Mouse (Mus musculus) heart, postnatal 14 days (tissue): ENCODE measurements around the gene 1700028K03Rik. TPM values are rescaled to one million over a fixed set of nuclear protein-coding genes. Genes with fewer than 3 reads are reported as not detected.
A peak's percentile ranks its signal among the peaks of the same experiment; 100 is the strongest.

Experiments
- DNase-seq, 2 experiments: peaks; one replicate each; pipeline ENCODE4 v3.0.0; 2021 to 2022
- intact Hi-C: fragments of 180-260 bp; cut with DNase I; formaldehyde crosslinking; loops from one replicate; pipeline ENCODE4 v1.15.1; 2025
- total RNA-seq, 2 experiments: library from RNA; stranded (reverse); gene quantifications; 2 replicates each; pipeline ENCODE4 v1.2.3; 2021

Gene 1700028K03Rik
- total RNA-seq, 2 experiments from 2014 or later, result not detected

DNA sequence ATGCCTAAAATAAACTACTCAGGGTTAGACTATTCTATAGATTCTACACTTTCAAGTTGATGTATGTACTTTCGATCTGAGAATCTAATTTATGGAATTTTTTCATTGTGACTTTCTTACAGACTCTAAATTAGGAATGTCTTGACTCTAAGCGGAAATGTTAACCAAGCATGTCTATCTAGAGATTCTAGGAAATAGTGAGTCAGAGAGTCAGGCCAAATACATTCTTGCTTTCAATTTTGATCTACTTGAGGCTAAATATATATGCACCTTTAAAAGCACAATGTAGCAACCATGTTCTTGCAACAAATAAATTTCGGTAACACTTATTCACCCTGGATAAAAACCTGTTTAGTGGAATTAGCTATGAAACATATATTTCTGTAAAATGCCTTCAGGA is 5.7 kb upstream of the 1700028K03Rik start:
- intact Hi-C loops, result no loop called here

DNA sequence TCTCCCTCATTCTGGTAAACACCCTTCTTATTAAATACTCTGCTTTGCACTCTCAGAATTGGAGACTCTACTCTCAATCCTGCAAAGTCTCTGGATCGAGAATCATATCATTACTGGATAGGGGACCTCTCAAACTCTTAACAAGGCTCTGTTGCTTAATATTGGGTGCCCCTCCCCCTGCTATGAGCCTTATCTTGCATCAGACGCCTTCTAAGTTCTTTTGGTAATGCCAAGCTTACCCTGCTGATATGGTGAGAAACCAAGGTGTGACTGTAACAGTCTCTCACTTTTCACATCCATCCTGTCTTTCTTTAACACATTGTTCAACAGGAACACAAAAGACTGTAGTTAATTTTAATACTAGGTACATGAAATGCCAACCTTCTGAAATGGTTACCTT is 919 bp upstream of the 1700028K03Rik start:
- DNase-seq, result no peak
- intact Hi-C loops, result no loop called here

More for the DNA sequence above, 5.7 kb upstream of the 1700028K03Rik start:
- DNase-seq, result no peak

DNA sequence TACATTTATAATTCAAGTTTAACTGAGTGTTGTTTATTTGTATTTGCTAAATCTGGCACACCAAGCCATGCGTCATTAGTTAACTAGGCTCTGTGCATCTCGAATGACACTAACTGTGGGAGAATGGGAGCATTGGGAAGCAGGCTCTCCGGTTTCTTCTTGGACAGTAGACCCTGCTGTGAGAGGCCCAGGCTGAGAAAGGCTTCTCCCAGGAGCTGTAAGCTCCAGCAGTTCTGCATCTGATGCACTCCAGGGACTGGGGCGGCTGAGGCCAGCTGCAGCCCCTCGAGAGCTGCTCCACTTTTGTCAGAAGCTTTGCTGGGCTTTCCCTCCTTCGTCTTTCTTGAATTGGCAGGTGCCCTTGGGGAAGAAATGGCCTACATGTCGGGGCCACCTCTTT is 7.2 kb downstream of the 1700028K03Rik start:
- intact Hi-C loops, result no loop called here
- DNase-seq, result peak; percentile 17 to 22

DNA sequence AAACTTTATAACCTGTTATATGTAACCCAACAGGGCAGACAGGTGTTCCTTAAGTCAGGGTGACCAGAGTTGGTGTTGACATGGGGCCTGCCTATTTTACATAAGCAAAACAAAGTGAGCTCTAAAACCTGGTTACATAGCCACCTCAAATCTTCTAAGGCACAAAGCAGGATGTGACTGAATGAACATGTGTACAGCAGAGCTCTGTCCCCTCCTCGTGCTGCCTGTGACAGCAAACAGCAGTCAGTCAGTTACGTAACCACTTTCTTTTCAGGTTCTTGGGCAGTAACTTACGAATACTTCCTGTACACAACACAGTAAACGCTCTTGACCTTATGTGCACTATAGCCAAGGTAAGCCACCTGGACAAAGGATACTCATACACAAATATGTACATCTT is 11.4 kb downstream of the 1700028K03Rik start:
- intact Hi-C loops, result no loop called here
- DNase-seq, result no peak

DNA sequence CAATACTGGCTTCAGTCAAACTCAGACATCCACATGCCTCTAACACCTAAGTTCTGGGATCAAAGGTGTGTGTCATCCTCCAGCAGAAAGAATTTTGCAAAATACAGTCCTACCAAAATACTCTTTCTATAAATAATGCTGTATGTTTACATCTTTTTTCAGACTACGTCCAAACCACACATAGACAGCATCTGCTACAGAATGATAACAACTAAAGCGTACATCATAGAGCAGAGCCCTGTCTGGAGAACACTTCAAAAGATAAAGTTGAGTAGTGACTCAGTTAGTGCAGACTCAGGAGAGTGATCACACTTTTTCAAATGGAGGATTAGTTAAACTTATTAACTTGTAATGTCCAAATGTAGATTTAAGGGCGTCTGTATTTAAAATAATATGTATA is 13.4 kb downstream of the 1700028K03Rik start:
- intact Hi-C loops, result no loop called here
- no peak for DNase-seq

DNA sequence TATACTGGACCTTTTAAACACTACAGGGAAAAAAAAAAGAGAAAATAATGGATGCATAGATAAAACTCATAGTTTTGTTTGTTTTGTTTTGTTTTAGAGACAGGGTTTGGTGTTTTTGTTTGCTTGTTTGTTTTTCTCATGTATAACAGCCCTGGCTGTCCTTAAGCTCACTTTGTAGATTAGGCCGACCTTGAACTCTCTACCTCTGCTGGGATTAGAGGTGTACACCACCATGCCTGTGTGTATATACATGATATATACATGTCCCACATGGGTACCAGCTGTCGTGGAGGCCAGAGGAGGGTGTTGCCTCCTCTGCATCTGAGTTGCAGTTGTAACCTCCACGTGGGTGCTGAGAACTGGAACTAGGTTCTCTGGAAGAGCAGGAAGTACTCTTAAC is 13.9 kb downstream of the 1700028K03Rik start:
- intact Hi-C loops, result no loop called here
- DNase-seq, result no peak

DNA sequence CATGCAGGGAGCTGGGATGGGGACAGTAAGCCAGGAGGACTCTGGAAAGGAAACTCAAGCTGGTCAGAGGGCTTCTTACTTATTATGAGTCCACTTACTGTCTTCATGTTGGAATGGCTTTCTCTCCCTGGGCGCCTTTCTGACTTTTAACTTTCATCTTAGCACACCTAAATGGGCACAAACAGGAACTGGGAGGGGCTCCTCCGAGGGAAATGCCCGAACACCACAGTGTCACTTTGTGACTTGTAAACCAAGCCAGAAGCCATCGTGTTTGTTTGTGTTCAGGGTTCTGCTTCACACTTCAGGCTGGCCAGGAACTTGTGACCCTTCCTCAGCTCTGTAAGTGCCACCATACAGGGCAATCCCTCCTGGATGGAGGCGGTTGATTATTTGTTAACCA is 19.8 kb downstream of the 1700028K03Rik start:
- intact Hi-C loops, result no loop called here
- no peak for DNase-seq

DNA sequence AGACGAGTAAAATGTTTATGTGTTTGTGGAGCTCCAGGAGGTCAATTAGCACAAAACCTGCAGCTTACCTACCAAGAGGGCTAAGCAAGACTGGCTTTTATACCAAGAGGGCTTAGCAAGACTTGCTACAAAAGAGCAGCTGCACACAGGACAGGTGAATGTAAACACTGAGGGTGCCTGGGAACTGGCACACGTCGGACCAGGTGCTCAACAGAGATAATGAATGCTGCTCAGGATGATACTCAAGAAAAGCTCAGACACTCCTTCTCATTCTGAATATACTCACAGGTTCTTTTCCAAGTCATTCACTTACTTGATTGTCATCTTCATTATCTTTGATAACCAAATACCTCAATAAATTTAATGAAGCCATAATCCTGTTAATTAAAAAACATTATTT is 22.5 kb downstream of the 1700028K03Rik start:
- intact Hi-C loops, result no loop called here

DNA sequence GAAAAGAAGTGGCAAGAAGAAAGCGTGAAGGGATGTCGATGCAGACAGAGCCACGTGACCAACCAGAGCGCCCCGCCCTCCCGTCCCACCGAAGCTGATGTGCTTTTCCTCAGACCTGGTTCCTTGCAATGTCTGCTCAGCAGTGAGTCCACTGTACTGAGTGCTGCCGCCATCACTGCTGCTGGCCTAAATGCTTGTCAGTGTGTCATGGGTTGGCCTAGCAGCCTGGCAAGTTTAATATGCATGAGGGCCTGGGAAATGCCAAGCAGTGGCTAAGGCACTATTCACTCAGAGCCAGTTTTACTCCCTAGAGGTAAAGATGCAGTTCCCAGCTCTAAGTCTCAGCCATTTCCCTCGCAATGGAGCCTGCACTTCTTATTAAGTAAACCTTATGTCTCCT is 34.6 kb downstream of the 1700028K03Rik start:
- intact Hi-C loops, result no loop called here
- DNase-seq, result no peak

More for the DNA sequence above, 22.5 kb downstream of the 1700028K03Rik start:
- DNase-seq, result no peak

DNA sequence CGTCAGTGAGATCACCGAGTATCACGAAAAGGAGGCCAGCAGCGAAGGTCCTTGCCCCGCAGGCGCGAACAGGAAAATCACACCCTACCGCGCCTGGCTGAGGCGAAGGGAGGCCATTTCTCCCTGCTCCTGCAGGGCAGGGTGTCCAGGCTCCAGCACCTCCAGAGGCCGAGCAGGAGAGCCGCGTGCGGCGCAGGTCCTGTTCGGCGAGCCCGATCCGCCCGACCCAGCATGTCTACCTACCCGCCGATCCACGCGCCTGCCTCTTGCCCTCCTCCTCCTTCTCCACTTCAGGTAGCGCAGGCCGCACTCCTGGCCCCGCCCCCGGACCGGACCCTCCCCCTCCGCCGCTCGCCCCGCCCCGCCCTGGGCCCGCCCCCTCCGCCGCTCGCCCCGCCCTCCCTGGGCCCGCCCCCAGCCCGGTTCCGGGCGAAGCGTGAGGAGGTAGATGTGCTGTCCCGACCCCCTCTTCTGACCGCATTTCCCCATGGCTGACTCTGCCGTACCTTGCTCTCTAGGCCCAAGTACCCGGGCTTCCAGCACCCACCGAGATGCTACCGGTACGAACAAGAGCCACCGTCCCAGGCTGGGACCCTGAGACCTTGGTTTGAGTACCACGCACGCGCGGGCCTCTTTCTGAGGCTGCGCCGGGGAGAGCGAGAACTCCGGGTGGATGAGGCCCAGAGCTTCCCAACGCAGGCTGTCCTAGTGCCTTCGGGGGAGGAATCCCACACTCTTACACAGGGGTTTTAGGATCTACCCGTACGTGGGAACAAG is 63.0 kb downstream of the 1700028K03Rik start, which contains the start of the genes Rpap2 and Glmn:
Rpap2 (plus strand) TSS at position 73 of the 777 bp plus-strand sequence.
Glmn (minus strand) TSS at position 588 of the 777 bp plus-strand sequence.
- intact Hi-C loops, result no loop called here
- peak; percentile 82 to 87 for DNase-seq

DNA sequence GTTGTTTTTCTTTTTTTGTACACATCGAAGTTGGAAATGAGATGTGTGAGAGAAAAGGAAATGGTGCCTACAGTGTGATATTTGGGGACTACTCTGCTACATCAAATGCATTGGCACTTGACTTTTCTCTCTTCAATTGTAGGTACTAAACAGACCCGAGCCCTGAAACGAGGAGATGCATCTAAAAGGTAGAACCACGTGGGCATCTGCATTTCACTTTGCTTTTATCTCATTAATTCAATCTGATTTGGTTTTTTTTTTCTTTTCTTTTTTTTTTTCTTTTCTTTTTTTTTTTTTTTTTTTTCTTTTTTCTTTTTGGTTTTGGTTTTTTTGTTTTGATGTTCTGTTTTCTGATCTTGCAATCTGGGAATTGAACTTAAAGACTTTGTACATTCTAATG is 63.9 kb downstream of the 1700028K03Rik start:
- no peak for DNase-seq
- intact Hi-C loops, result no loop called here

Other genes with a start within 250 kb of the 1700028K03Rik start
- 10 to 100 TPM; 47.3 to 59.0 TPM for gene Tgfbr3, start 245.1 kb upstream of the 1700028K03Rik start, total RNA-seq
- gene Brdt, start 203.6 kb upstream of the 1700028K03Rik start, total RNA-seq, result under 1 TPM; 0.63 to 0.98 TPM
- gene Ephx4, start 132.0 kb upstream of the 1700028K03Rik start, total RNA-seq, result under 1 TPM; 0.29 to 0.31 TPM
- not detected for gene Lpcat2b, start 103.2 kb upstream of the 1700028K03Rik start, total RNA-seq
- 1 to 10 TPM; 4.4 to 4.5 TPM for gene Btbd8, start 96.7 kb upstream of the 1700028K03Rik start, total RNA-seq
- under 1 TPM; 0.07 to 0.12 TPM for gene Gm42669, start 27.1 kb upstream of the 1700028K03Rik start, total RNA-seq
- 1 to 10 TPM; 7.0 to 8.2 TPM for gene Rpap2, start 62.7 kb downstream of the 1700028K03Rik start, total RNA-seq
- 1 to 10 TPM; 5.0 to 7.0 TPM for gene Glmn, start 63.2 kb downstream of the 1700028K03Rik start, total RNA-seq
- 1 to 10 TPM in 1 of 2 experiments, under 1 TPM in 1; 0.29 to 1.5 TPM for gene Gfi1, start 191.3 kb downstream of the 1700028K03Rik start, total RNA-seq